Mouse (Mus musculus): ENCODE measurements at regions not wholly inside any gene's neighbourhood (a gene's known extent, or its start where the extent isn't known, plus 50 kb on each side); places are given as distances from the start of the nearest gene placed in this dataset.

DNA sequence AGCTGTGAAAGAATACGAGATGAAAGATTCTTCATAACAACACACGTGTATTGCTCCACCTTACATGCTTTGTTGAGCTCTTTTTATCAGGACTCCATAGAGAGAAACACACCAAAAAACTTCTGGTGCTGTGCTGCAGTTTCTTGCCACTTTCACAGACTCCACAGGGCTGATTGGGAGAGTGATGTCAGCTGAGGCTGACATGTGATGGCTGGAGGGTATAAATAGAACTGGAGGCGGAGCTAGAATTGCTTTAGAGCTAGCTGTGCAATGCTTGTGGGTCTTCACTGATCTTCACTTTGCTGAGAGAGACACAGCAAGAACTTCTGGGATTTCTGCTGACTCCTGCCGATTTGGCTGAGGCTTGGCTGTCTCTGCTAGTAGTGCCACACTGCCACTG is 285.3 kb downstream of the Epha4 start:
- no peak overlapping the region for H3K4me3 ChIP-seq (ENCODE audit: insufficient read depth, low read depth, low read length)
- peaks cover 3% of the 10 kb centered on the region; the same call in 1 of the 2 replicates for H3K4me1 ChIP-seq (ENCODE audit: control insufficient read depth, insufficient read depth, insufficient read length, low read length)
- no peak overlapping the region for H3K27ac ChIP-seq (replicated peaks; ENCODE audit: low read depth, low read length)

DNA sequence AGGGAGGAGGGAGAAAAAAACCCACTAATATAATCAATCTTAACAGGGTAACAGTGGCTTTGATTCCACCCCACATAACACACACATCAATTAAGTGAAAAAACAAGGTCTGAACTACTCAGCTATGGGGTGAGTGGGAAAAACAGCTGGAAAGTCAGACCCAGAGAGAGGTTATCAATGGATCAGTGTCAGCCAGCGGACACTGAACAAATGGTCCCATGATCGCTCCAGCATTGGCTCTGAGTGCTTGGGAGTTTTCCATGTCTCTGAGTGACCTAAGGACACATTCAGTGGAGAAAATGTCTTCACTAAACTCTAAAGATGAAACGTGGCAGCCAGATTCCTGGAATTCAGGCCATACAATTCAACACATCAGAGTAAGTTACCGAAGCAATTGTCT is 281.9 kb downstream of the Epha4 start:
- Histone ChIP-seq H3K4me1 (ENCODE audit: control insufficient read depth, insufficient read depth, insufficient read length, low read length) (no peaks in the 10 kb centered on the region), H3K27ac (replicated peaks; ENCODE audit: low read depth, low read length) (no peak overlapping the region), H3K4me3 (ENCODE audit: insufficient read depth, low read depth, low read length) (no peak overlapping the region)

DNA sequence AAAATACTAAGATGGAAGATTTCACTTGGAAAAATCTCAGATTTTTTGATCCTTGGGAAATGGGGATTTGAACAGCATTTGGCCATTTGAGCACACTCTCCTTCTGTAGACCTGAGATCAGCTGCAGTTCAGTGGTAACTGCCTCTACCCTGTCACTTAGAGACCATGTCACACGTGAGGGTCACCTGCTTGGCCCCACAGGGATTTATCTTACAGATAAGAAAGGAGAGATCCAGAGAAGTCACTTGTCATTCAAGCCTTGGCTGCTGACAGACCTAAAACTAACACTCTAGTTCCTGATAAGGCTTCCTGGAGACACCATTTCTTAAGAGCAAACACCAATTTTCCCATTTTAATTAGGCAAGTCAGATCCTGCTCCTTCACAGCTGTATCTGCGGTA is 270.2 kb downstream of the Epha4 start:
- Histone ChIP-seq H3K4me3 (ENCODE audit: insufficient read depth, low read depth, low read length) (no peak overlapping the region), H3K4me1 (ENCODE audit: control insufficient read depth, insufficient read depth, insufficient read length, low read length) (no peaks in the 10 kb centered on the region), H3K27ac (replicated peaks; ENCODE audit: low read depth, low read length) (no peak overlapping the region)

DNA sequence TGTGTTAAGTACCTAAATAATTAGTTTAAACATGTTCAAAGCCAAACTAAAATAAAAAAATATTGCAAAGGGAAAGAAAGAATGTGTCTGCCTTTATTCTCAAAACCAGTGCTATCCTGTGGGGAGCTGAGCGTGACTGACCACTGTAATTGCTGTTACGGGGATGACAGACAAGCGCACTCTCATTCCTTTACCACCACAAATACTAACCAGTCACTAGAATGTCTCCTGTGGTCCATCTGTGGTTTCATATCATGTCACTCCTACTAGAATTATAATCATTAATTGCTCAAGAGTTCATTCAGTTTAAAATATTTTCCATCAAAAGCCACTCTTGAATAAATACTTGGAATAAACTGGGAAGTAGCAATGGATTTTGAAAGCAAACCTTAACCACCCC is 268.8 kb downstream of the Epha4 start:
- H3K4me3 ChIP-seq (ENCODE audit: insufficient read depth, low read depth, low read length), result no peak overlapping the region
- H3K4me1 ChIP-seq (ENCODE audit: control insufficient read depth, insufficient read depth, insufficient read length, low read length), result no peaks in the 10 kb centered on the region
- H3K27ac ChIP-seq (replicated peaks; ENCODE audit: low read depth, low read length), result no peak overlapping the region

DNA sequence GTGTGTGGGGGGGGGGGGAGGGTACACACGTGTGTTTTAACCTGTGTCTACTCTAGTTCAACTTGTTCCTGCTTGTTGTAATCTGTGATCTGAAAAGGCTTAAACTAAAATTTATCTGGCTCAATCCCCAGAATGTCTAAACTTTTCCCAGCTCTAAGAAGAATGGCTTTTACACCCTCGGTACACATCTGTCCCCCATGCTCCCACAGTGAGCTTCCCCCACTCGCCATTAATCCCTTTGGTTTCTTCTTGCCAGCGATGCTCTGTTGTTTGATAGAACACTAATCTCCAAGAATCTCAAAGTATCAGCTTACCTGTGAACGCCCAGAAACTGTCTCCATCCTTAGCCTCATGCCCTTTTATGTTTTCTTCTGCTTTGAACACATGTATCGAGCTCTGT is 260.6 kb downstream of the Epha4 start:
- Histone ChIP-seq H3K27ac (replicated peaks; ENCODE audit: low read depth, low read length) (no peak overlapping the region), H3K4me3 (ENCODE audit: insufficient read depth, low read depth, low read length) (no peak overlapping the region), H3K4me1 (ENCODE audit: control insufficient read depth, insufficient read depth, insufficient read length, low read length) (no peaks in the 10 kb centered on the region)

DNA sequence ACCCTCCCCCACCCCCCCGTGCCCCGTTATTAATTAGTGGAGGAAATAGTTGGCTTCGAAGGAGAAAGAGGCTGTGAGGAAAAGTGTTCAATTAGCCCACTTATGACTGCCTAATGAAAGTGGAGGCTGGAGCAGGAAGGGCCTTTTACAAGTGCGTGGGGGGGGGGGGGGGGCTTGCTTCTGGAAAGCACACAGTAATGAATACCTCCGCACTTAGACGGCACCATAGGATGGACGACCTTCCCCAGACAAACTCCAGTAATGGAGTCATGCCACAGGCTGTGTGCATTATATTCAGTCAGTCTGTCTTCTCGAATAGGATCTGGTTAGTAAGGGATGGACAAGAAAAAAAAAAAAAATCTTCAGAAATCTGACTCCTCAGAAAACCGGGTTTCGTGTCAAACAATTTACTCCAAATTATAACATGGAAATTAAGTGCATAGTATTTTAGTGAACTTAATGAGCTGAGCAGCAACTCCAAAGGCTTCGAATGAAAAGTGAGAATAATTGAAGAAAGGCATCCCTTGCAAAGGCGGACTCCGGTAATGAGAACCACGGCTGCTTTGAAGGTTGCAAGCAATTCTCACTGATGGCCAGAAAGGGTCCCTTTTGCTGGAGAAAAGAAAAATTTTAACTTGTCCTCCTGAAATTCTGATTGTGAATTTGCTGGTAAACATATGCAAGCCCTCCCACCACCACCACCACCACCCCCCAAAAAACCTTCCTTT is 258.6 kb downstream of the Epha4 start:
- Histone ChIP-seq H3K4me3 (ENCODE audit: insufficient read depth, low read depth, low read length) (no peak overlapping the region), H3K27ac (replicated peaks; ENCODE audit: low read depth, low read length) (no peak overlapping the region), H3K4me1 (ENCODE audit: control insufficient read depth, insufficient read depth, insufficient read length, low read length) (no peaks in the 10 kb centered on the region)

DNA sequence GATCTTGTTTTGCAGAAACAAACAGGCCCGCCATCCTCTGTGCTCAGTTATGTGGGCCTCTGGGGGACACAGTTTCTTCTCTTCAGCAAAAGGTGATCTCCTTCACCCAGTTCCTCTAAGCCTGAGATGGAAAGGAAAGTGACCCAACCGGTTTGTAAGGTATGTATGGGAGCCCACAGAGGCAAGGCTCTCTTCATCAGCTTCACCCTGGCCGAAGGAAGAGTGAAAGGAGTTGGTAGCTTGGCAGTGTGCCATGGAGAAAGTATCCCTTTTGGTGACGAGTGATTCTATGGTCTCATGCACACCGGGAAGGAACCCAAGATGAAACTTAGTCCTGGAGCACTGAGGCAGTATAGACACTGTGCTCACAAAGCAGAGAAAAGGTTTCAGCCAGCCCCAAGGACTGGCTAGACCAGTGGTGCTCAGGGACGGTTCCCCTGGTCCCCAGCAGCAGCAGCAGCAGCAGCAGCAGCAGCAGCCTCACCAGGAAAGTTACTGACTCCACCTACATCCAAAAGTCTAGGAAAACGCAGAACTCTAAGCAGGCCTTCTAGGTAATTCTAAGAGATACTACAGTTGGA is 256.1 kb downstream of the Epha4 start:
- no peak overlapping the region for H3K4me3 ChIP-seq (ENCODE audit: insufficient read depth, low read depth, low read length)
- H3K4me1 ChIP-seq (ENCODE audit: control insufficient read depth, insufficient read depth, insufficient read length, low read length), result no peaks in the 10 kb centered on the region
- H3K27ac ChIP-seq (replicated peaks; ENCODE audit: low read depth, low read length), result no peak overlapping the region

DNA sequence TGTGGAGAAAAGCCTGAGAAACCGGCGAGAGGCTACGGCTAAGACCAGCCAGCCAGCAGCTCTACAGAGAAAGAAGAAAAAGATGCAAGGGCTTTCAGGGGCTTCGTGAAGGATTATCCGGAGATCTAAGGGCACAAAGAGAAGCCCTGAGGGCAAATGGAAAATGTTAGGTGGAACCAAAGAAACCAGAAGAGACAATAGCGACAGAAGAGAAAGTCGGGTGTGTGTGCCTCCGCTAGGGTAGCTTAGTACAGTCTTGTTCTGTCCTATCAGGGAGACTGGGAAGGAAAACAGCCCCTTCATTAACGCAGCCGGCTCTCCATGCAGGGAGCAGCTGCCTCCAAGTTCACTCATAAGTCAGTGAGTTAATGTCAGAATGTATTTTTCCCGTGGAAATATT is 255.1 kb downstream of the Epha4 start:
- no peaks in the 10 kb centered on the region for H3K4me1 ChIP-seq (ENCODE audit: control insufficient read depth, insufficient read depth, insufficient read length, low read length)
- H3K27ac ChIP-seq (replicated peaks; ENCODE audit: low read depth, low read length), result no peak overlapping the region
- no peak overlapping the region for H3K4me3 ChIP-seq (ENCODE audit: insufficient read depth, low read depth, low read length)

DNA sequence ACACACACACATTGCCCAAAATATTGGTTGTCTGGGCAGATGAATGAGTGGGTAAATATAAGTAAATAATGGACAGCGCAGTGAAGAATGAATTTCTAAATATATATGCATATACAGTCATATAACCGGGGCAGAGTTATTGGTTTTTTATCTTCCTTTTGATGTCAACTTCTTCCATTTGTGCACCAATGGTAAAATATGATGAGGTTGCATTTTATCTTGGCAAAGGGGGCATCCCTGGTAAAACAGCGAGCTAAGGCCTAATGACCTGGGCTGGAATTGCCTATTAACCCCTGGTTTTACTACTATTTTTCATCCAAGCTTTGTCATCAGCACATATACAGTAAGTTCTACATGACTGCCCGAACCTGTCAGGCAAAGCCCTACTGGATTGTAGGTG is 253.2 kb downstream of the Epha4 start:
- Histone ChIP-seq H3K27ac (replicated peaks; ENCODE audit: low read depth, low read length) (no peak overlapping the region), H3K4me1 (ENCODE audit: control insufficient read depth, insufficient read depth, insufficient read length, low read length) (no peaks in the 10 kb centered on the region), H3K4me3 (ENCODE audit: insufficient read depth, low read depth, low read length) (no peak overlapping the region)

DNA sequence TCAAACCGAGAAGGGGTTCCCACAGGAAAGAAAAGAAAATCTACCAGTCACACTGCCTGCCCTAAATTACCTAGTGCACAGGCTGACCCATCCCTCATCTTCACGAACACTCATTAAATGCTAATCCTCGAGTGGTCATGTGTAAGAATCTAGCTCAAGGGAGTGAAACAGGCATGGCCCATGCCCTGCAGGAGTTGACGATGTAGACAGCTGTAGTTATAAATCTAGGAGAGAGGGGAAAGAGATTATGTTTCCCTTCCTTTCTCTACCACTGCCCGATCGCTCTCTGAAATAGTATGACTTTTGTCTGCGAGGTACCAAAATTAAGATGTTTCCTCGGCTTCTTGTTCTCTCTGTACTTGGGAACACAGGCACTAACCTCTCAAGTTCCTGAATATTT is 249.2 kb downstream of the Epha4 start:
- H3K4me3 ChIP-seq (ENCODE audit: insufficient read depth, low read depth, low read length), result no peak overlapping the region
- no peak overlapping the region for H3K27ac ChIP-seq (replicated peaks; ENCODE audit: low read depth, low read length)

DNA sequence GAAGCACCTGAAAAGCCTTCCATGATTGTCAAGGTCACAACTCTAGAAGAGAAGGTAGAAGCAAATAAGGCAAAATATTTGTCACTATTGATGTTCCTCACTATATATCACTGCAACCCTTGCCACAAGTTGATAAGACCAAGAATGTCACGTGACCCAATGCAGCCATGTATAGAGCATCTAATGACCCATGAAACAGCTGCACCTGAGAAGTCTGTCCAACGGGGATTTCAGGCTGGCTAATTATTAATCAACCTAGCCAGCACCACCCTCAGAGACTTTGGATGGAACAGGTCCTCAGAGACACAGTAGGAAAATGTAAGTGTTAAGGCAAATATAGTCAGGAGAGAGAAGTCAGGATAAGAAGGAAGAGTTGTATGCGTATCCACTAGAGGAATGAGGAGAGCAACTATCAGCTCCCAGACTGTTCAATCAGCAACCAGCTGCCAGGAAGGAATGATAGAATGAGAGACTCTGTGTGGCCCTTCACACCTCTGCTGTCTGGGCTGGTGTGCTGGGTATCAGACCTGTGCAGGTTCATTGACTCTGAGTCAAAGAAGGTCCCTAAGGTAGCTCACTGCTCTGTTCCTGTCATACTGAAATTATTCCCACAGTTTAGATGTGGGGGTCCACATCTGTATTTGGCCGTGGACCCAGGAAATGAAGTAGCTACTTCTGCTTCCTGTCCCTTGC is 247.4 kb downstream of the Epha4 start:
- H3K27ac ChIP-seq (replicated peaks; ENCODE audit: low read depth, low read length), result no peak overlapping the region

More for the DNA sequence above, 249.2 kb downstream of the Epha4 start:
- H3K4me1 ChIP-seq (ENCODE audit: control insufficient read depth, insufficient read depth, insufficient read length, low read length), result no peaks in the 10 kb centered on the region

DNA sequence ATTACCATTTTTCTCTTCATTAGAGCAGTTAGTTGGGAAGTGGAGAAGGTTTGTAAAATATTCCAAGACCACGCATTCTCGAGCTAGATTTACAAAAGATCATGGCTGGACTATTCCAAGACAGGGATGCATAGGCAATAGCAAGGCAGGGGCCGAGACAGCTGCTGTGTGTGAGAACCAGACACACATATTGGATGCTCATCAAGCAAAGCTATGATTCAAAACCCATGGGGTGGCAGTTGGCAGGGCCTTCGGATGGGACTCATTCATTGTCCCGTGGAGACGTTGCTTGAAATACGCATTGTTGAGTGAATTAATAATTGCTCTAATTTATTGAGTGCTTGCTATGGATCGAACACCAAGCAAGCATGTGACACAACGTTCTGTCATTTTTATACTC is 239.6 kb downstream of the Epha4 start:
- no peaks in the 10 kb centered on the region for H3K4me1 ChIP-seq (ENCODE audit: control insufficient read depth, insufficient read depth, insufficient read length, low read length)
- H3K4me3 ChIP-seq (ENCODE audit: insufficient read depth, low read depth, low read length), result no peak overlapping the region
- no peak overlapping the region for H3K27ac ChIP-seq (replicated peaks; ENCODE audit: low read depth, low read length)

More for the DNA sequence above, 247.4 kb downstream of the Epha4 start:
- H3K4me1 ChIP-seq (ENCODE audit: control insufficient read depth, insufficient read depth, insufficient read length, low read length), result no peaks in the 10 kb centered on the region
- no peak overlapping the region for H3K4me3 ChIP-seq (ENCODE audit: insufficient read depth, low read depth, low read length)

DNA sequence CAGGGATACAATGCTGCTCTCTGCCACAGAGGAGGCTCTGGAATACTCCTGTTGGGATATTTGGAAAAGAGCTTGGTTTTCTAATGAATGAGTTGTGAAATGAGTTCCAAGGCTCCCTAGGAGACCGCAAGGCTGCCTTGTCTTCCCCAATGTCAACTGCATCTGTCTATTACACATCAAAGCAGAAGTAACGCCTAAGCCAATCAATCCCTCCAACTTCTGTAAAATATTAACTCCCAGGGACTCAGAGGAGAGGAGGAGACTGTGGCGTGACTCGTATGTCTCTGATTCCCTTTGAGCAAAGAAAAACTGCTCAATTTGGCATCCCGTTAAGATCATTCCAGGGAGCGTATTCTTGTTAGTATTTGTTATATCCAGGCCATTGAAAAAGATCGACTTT is 235.3 kb downstream of the Epha4 start:
- Histone ChIP-seq H3K4me3 (ENCODE audit: insufficient read depth, low read depth, low read length) (no peak overlapping the region), H3K27ac (replicated peaks; ENCODE audit: low read depth, low read length) (no peak overlapping the region), H3K4me1 (ENCODE audit: control insufficient read depth, insufficient read depth, insufficient read length, low read length) (no peaks in the 10 kb centered on the region)

DNA sequence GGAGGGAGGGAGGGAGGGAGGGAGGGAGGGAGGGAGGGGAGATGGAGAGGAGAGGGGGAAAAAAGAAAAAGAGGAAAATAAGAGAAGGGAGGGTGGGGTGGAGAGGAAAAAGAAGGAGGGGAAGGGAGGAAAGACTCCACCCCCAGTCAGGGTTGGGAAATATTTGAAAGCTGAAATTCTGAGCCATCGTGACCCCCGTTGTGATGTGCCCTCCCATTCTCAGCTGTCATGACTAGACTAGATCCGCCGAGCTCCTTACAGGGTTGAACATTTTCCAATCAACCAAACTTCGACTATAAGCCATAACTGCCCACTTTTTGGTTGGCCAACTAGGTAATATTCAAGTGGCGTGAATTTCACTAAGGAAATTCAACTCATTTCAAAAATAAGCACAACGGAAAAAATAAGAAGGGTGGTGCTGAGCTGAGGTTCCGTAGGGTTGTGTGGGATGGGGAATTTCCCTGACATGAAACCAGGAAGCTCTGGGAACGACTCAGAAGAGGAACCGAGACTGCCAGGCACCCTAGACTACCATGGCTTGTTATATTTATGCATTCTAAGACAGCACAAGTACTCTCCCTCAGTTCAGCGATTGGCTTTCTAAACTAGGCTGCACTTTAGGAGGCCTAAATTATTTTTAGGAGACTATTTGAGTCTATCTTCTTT is 234.4 kb downstream of the Epha4 start:
- Histone ChIP-seq H3K27ac (replicated peaks; ENCODE audit: low read depth, low read length) (no peak overlapping the region), H3K4me3 (ENCODE audit: insufficient read depth, low read depth, low read length) (no peak overlapping the region), H3K4me1 (ENCODE audit: control insufficient read depth, insufficient read depth, insufficient read length, low read length) (no peaks in the 10 kb centered on the region)

DNA sequence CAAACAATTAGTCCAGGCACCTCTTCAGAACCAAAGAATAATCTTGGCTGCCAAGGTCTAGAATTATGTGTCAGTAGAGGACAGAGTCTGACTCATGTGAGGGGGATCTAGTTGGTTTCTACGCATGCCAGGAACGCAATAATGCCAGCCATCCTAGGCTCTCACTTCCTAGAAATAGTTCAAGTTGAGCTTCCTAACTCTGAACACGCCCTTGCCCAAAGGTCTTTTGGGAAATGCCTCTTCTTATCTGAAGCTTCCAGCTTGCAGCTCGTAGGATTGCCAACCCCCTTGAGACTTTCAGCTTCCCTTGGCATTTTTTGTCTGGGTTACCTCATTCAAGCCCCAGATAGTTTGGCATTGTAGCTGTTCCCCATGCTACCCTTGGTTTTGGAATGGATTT is 233.1 kb downstream of the Epha4 start:
- no peak overlapping the region for H3K27ac ChIP-seq (replicated peaks; ENCODE audit: low read depth, low read length)
- no peak overlapping the region for H3K4me3 ChIP-seq (ENCODE audit: insufficient read depth, low read depth, low read length)
- H3K4me1 ChIP-seq (ENCODE audit: control insufficient read depth, insufficient read depth, insufficient read length, low read length), result no peaks in the 10 kb centered on the region

All from brown adipose tissue, adult 24 weeks (tissue).